Mouse (Mus musculus): ENCODE measurements at regions not wholly inside any gene's neighbourhood (a gene's known extent, or its start where the extent isn't known, plus 50 kb on each side); places are given as distances from the start of the nearest gene placed in this dataset.
A peak's percentile ranks its signal among the peaks of the same experiment; 100 is the strongest.

GRCm38 (mm10) chr7:93424717-93425116, 345.1 kb downstream of the Fam181b start:
- Histone ChIP-seq H3K4me1 (no peaks in the 10 kb centered on the region), H3K4me3 (replicated peaks) (no peak overlapping the region), H3K27me3 (no peaks in the 10 kb centered on the region), H3K4me2 (no peak overlapping the region), H3K9ac (no peak overlapping the region), H3K27ac (no peak overlapping the region), H3K36me3 (replicated peaks) (no peaks in the 10 kb centered on the region), H3K9me3 (no peaks in the 10 kb centered on the region)
- ATAC-seq (ENCODE audit: low FRiP score) = no peak

- no peaks in the 10 kb centered on the region for H3K36me3 ChIP-seq (replicated peaks)
- peak; percentile 60; the same call in 1 of the 2 replicates for ATAC-seq (ENCODE audit: low FRiP score)
- H3K9ac ChIP-seq = no peak overlapping the region
- no peak overlapping the region for H3K4me2 ChIP-seq
- H3K27me3 ChIP-seq = no peaks in the 10 kb centered on the region
- no peak overlapping the region for H3K27ac ChIP-seq
- H3K9me3 ChIP-seq = no peaks in the 10 kb centered on the region
- H3K4me3 ChIP-seq (replicated peaks) = no peak overlapping the region
- H3K4me1 ChIP-seq = no peaks in the 10 kb centered on the region
Observed at GRCm38 (mm10) chr7:93435034-93435433, 355.4 kb downstream of the Fam181b start.

- no peak overlapping the region for H3K4me2 ChIP-seq
- H3K27ac ChIP-seq = no peak overlapping the region
- no peak overlapping the region for H3K4me3 ChIP-seq (replicated peaks)
- no peaks in the 10 kb centered on the region for H3K9me3 ChIP-seq
- H3K4me1 ChIP-seq = no peaks in the 10 kb centered on the region
- ATAC-seq (ENCODE audit: low FRiP score) = no peak
- H3K27me3 ChIP-seq = no peaks in the 10 kb centered on the region
- H3K36me3 ChIP-seq (replicated peaks) = no peaks in the 10 kb centered on the region
- H3K9ac ChIP-seq = no peak overlapping the region
- WGBS = 92% methylated on average over 1 of the region's 1 CpGs
Observed at GRCm38 (mm10) chr7:93454071-93454470, 374.4 kb downstream of the Fam181b start.

- Histone ChIP-seq H3K27ac (no peak overlapping the region), H3K9ac (no peak overlapping the region), H3K27me3 (no peaks in the 10 kb centered on the region), H3K9me3 (no peaks in the 10 kb centered on the region), H3K4me2 (no peak overlapping the region), H3K36me3 (replicated peaks) (no peaks in the 10 kb centered on the region), H3K4me1 (no peaks in the 10 kb centered on the region), H3K4me3 (replicated peaks) (no peak overlapping the region)
- ATAC-seq (ENCODE audit: low FRiP score) = no peak
Observed at GRCm38 (mm10) chr7:93463377-93463776, 383.7 kb downstream of the Fam181b start.

- Histone ChIP-seq H3K9me3 (no peaks in the 10 kb centered on the region), H3K27ac (no peak overlapping the region), H3K27me3 (no peaks in the 10 kb centered on the region), H3K4me1 (no peaks in the 10 kb centered on the region), H3K9ac (no peak overlapping the region), H3K36me3 (replicated peaks) (no peaks in the 10 kb centered on the region), H3K4me2 (no peak overlapping the region), H3K4me3 (replicated peaks) (no peak overlapping the region)
- ATAC-seq (ENCODE audit: low FRiP score) = no peak
- WGBS = 65% methylated on average over 1 of the region's 1 CpGs
Observed at GRCm38 (mm10) chr7:93473371-93473770, 393.7 kb downstream of the Fam181b start.

GRCm38 (mm10) chr7:93510636-93511035, 431.0 kb downstream of the Fam181b start:
- WGBS = 89% methylated on average over 2 of the region's 2 CpGs
- no peak overlapping the region for H3K9ac ChIP-seq
- H3K27me3 ChIP-seq = no peaks in the 10 kb centered on the region
- no peak overlapping the region for H3K27ac ChIP-seq
- H3K9me3 ChIP-seq = no peaks in the 10 kb centered on the region
- ATAC-seq (ENCODE audit: low FRiP score) = no peak
- H3K4me3 ChIP-seq (replicated peaks) = no peak overlapping the region
- H3K4me1 ChIP-seq = no peaks in the 10 kb centered on the region
- H3K36me3 ChIP-seq (replicated peaks) = no peaks in the 10 kb centered on the region
- H3K4me2 ChIP-seq = no peak overlapping the region

GRCm38 (mm10) chr7:93511237-93511636, 431.6 kb downstream of the Fam181b start:
- no peaks in the 10 kb centered on the region for H3K36me3 ChIP-seq (replicated peaks)
- no peaks in the 10 kb centered on the region for H3K27me3 ChIP-seq
- no peak overlapping the region for H3K9ac ChIP-seq
- no peak overlapping the region for H3K4me3 ChIP-seq (replicated peaks)
- H3K27ac ChIP-seq = no peak overlapping the region
- 71% methylated on average over 1 of the region's 1 CpGs for WGBS
- no peaks in the 10 kb centered on the region for H3K4me1 ChIP-seq
- no peak for ATAC-seq (ENCODE audit: low FRiP score)
- no peak overlapping the region for H3K4me2 ChIP-seq
- no peaks in the 10 kb centered on the region for H3K9me3 ChIP-seq

GRCm38 (mm10) chr7:93559131-93559530, 479.5 kb downstream of the Fam181b start:
- Histone ChIP-seq H3K9me3 (no peaks in the 10 kb centered on the region), H3K27ac (no peak overlapping the region), H3K36me3 (replicated peaks) (no peaks in the 10 kb centered on the region), H3K4me1 (no peaks in the 10 kb centered on the region), H3K4me2 (no peak overlapping the region), H3K9ac (no peak overlapping the region), H3K27me3 (no peaks in the 10 kb centered on the region), H3K4me3 (replicated peaks) (no peak overlapping the region)
- 77% methylated on average over 3 of the region's 3 CpGs for WGBS
- no peak for ATAC-seq (ENCODE audit: low FRiP score)

GRCm38 (mm10) chr7:93577523-93577922, 497.9 kb downstream of the Fam181b start:
- H3K4me3 ChIP-seq (replicated peaks) = no peak overlapping the region
- 86% methylated on average over 1 of the region's 1 CpGs for WGBS
- no peak overlapping the region for H3K27ac ChIP-seq
- H3K36me3 ChIP-seq (replicated peaks) = no peaks in the 10 kb centered on the region
- ATAC-seq (ENCODE audit: low FRiP score) = no peak
- no peak overlapping the region for H3K4me2 ChIP-seq
- H3K9me3 ChIP-seq = no peaks in the 10 kb centered on the region
- no peaks in the 10 kb centered on the region for H3K4me1 ChIP-seq
- no peaks in the 10 kb centered on the region for H3K27me3 ChIP-seq
- H3K9ac ChIP-seq = no peak overlapping the region

- Histone ChIP-seq H3K27me3 (no peaks in the 10 kb centered on the region), H3K27ac (no peak overlapping the region), H3K36me3 (replicated peaks) (no peaks in the 10 kb centered on the region), H3K4me3 (replicated peaks) (no peak overlapping the region), H3K4me1 (no peaks in the 10 kb centered on the region), H3K9me3 (no peaks in the 10 kb centered on the region), H3K4me2 (no peak overlapping the region), H3K9ac (no peak overlapping the region)
- no peak for ATAC-seq (ENCODE audit: low FRiP score)
Observed at GRCm38 (mm10) chr7:93587121-93587520, 507.5 kb downstream of the Fam181b start.

- WGBS = 96% methylated on average over 1 of the region's 1 CpGs
- Histone ChIP-seq H3K9me3 (no peaks in the 10 kb centered on the region), H3K4me2 (no peak overlapping the region), H3K4me1 (no peaks in the 10 kb centered on the region), H3K27me3 (no peaks in the 10 kb centered on the region), H3K9ac (no peak overlapping the region), H3K4me3 (replicated peaks) (no peak overlapping the region), H3K36me3 (replicated peaks) (no peaks in the 10 kb centered on the region), H3K27ac (no peak overlapping the region)
- ATAC-seq (ENCODE audit: low FRiP score) = no peak
Observed at GRCm38 (mm10) chr7:93588088-93588487, 508.4 kb downstream of the Fam181b start.
